Mouse (Mus musculus): ENCODE results near the gene Lgals9.
"Not testable (repeated sequence)": the region's sequence is repeated elsewhere in the genome, so short reads cannot be mapped to it uniquely, and the experiment has no call there.

Lgals9 gene

GRCm38 (mm10) chr11:78984483-78985177 lies at the start of gene Lgals9:
TSS of gene Lgals9 (minus strand) at chr11:78984946.
- peak; percentile 73 for DNase-seq

DNA sequence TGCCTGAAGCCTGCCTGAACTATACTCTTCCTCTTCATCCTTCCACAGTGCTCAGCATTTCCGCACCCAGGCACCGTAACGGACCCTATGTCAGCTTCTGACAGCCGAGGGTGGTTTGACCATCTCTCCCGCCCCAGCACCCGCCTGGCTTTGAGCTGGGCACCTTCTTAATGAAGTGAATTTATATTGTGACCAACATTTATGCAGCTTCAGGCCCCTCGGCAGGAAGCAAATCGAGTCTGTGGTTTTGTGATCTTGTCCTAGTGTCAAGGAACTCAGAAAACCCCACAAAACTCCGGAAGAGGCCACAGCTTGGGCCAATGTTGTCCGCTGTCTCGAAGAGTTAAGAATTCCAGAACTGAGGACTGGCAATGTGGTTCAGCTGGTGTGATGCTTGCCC lies 48.9 kb upstream of the Lgals9 start:
- peak; percentile 33 for DNase-seq

- DNase-seq: no peak
Measured at GRCm38 (mm10) chr11:79033021-79033420, 48.3 kb upstream of the Lgals9 start.

- DNase-seq: no peak
Measured at GRCm38 (mm10) chr11:79031452-79031746, 46.7 kb upstream of the Lgals9 start.

DNA sequence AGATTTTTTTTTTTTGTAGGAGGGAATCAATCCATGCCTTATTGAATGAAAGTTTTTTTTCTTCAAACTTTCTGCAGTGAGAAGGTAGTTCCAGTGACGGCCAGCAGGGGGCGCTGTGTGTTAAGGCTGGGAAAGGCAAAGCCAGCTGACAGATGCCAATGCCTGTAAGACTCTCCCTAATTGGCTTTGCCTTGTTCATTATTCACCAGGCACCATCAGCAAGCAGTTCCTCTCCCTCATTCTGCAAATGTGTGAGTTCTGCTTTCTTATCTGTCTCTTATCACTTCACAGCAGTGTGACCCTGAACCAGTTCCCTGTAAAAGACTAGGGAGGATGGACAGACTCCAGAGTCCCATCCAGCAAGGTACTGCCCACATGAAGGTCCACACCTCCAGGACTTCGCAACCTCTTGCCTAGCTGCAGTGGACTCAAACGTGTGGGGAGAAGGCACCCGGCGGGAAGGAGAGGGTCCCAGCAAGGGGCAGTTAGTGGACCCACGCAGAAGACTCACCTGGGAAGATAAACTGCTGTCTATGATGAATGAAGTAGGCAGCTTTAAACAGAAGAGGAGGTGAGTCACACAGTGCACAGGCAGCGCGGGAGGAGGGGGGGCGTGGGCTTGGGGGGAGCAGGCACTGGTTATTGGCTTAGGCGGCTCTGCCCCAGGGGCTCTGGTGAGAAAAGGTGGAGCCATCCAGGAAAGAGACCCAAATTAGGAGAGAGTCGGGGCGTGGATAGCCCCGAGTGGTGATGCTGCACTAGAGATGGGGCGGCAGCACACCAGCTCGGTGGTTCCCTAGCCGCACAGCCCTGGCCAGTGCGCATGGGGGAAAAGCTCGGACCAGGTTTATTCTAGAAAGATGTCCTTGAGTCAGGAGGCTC lies 46.1 kb upstream of the Lgals9 start:
- peak; percentile 88 for DNase-seq

DNA sequence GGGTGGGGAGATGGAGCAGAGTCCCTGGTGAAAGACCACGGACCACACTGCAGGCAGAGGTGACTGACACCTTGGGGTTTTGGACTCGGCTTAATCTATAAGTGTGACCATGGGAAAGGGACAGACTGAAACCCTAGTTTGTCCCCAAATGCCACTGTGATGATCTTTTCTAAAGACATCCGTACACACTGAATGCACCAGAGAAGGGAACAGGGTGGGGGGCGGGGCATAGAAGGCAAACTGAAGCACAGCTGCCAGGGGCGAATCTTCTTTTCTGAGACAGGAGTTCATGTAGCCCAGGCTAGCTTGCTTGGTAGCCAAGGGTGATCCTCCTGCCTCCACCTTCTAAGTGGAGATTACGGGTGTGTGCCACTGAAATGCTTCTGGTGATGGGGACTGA lies 39.0 kb upstream of the Lgals9 start:
- no peak for DNase-seq

GRCm38 (mm10) chr11:79023342-79023741 lies 38.6 kb upstream of the Lgals9 start:
- DNase-seq: peak; percentile 86

- peak; percentile 63 for DNase-seq
Measured at GRCm38 (mm10) chr11:79022836-79023235, 38.1 kb upstream of the Lgals9 start.

- DNase-seq: no peak
Measured at GRCm38 (mm10) chr11:79020535-79021045, 35.8 kb upstream of the Lgals9 start.

- DNase-seq: peak; percentile 60
Measured at GRCm38 (mm10) chr11:79019839-79020534, 35.2 kb upstream of the Lgals9 start.

GRCm38 (mm10) chr11:79018954-79019704 lies 34.4 kb upstream of the Lgals9 start:
- DNase-seq: peak; percentile 86

- DNase-seq: no peak
Measured at GRCm38 (mm10) chr11:79017161-79017606, 32.4 kb upstream of the Lgals9 start.

DNA sequence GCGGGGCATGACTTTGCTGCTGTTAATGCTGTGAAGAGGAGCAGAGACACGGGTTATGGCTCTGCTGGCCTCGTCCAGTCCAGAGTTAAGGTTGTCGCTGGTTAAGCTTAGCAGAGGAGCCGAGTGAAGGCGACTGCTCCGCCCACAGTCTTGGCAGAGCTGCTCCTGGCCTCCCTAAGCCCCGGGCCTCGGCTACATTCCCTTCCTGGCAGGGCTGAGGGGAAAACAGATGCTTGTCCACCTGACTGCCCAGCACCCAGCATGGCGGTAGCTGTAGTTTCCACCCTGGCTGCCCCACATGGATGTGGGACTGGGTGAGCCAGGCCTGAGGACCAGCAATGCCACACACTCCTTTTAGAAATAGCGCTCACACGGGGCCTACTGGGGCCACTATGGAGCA lies 31.5 kb upstream of the Lgals9 start:
- DNase-seq: no peak

DNA sequence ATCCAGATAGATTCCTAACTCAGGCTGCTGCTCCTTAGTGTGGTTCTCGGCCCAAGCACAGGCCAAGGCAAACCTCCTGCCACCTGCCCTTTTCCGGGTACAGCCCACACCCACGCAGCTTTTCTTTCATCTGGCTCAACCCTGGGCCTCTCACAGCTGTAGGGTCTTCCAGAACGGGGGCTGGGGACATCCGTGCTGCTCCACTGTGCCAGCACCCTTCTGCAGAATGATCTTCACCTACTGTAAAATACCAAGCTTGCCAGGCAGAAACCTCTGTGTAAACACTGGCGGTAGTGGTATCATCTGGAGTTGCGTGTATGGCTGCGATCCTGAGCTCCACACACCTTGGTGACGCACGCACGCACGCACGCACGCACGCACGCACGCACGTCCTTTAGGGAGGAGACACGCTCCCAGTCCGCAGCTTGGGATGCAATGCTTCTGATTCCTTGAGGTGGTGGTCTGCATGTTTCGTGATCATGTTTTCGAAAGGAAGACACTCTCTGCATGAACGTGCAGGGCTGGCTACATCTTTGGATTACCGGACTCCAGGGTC lies 31.0 kb upstream of the Lgals9 start:
- no peak for DNase-seq

- DNase-seq: no peak
Measured at GRCm38 (mm10) chr11:79014602-79015325, 30.0 kb upstream of the Lgals9 start.

- DNase-seq: no peak
Measured at GRCm38 (mm10) chr11:79013806-79014205, 29.1 kb upstream of the Lgals9 start.

GRCm38 (mm10) chr11:79013056-79013455 lies 28.3 kb upstream of the Lgals9 start:
- no peak for DNase-seq

DNA sequence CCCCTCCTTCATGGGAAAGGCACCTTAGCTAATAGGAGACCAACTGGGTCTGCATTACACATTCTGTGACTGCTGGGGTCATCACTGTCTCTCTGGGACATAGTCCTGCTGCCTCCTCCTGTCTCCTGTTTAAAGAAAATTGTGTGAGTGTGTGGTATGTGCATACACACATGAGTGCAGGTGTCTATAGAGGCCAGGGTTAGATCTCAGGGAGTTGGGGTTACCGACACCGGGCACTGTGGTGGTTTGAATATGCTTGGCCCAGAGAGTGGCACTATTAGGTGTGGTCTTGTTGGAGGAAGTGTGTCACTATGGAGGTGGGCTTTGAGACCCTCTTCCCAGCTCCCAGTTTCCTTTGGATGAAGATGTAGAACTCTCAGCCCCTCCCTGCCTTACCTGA lies 27.8 kb upstream of the Lgals9 start:
- DNase-seq: no peak

- no peak for DNase-seq
Measured at GRCm38 (mm10) chr11:79008891-79009290, 24.1 kb upstream of the Lgals9 start.

- DNase-seq: peak; percentile 54
Measured at GRCm38 (mm10) chr11:79008007-79008775, 23.4 kb upstream of the Lgals9 start.

DNA sequence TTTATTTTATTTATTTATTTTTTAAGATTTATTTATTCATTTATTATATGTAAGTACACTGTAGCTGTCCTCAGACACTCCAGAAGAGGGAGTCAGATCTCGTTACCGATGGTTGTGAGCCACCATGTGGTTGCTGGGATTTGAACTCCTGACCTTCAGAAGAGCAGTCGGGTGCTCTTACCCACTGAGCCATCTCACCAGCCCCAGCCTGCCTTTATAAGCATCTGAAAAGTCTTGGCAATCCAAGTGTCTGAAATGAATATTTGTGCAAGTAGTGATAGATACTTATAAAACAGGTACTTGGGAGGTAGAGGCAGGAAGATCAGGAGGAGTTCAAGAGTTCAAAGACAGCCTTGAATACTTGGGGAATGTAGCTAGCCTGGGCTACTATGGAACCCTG lies 22.6 kb upstream of the Lgals9 start:
- not testable (repeated sequence) for DNase-seq
